Mouse (Mus musculus): ENCODE data around the gene Rasgef1b.

- TF ChIP-seq CTCF (conservative IDR thresholded peaks at IDR 0.05 in 1 of 2, IDR thresholded peaks at IDR 0.05 in 1 of 2; ENCODE audit: low read depth in 2 of 2, low read length in 2 of 2) (no peak), BHLHE40 (IDR thresholded peaks at IDR 0.05; ENCODE audit: low read depth, low read length) (no peak), ZMIZ1 (IDR thresholded peaks at IDR 0.05; ENCODE audit: low read depth, low read length) (no peak), MYC (IDR thresholded peaks at IDR 0.05; ENCODE audit: low read depth, low read length) (no peak), EP300 (IDR thresholded peaks at IDR 0.05; ENCODE audit: low read length) (no peak), NELFE (IDR thresholded peaks at IDR 0.05; ENCODE audit: low read depth, low read length) (no peak), MAFK (IDR thresholded peaks at IDR 0.05; ENCODE audit: insufficient replicate concordance, low read length) (no peak), POLR2A (IDR thresholded peaks at IDR 0.05; ENCODE audit: low read depth, low read length) (no peak), HCFC1 (IDR thresholded peaks at IDR 0.05; ENCODE audit: low read depth, low read length) (no peak)
Measured at GRCm38 (mm10) chr5:99415049-99415448, 313.8 kb downstream of the Rasgef1b start.
